Mouse (Mus musculus): ENCODE results near the gene Olfr623. TPM values are rescaled to one million over a fixed set of nuclear protein-coding genes. Genes with fewer than 3 reads are reported as not detected.

Olfr623 gene
- polyA plus RNA-seq (2017; shearing (Covaris generic)): not detected

DNA sequence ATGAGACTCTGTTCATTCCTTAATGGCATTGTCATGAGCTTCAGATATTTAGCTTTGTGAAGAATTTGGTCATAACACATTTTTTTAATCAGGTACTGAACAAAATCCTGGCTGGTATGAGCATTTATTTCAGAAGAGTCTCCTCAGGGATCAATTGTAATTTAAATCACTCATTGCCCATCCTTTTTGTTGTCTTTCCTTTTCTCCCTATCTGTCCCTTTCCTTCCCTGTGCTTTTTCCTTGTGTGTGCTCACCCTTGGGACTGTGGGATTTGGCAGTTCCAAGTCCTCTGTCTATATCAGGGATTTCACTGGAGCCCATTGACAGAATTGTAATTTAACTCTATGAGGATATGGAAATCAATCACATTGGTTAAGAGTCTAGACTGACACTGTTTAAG is at the start of gene Olfr623:
Gene Olfr623 (minus strand): TSS at position 101 of the 400 bp plus-strand sequence.

DNA sequence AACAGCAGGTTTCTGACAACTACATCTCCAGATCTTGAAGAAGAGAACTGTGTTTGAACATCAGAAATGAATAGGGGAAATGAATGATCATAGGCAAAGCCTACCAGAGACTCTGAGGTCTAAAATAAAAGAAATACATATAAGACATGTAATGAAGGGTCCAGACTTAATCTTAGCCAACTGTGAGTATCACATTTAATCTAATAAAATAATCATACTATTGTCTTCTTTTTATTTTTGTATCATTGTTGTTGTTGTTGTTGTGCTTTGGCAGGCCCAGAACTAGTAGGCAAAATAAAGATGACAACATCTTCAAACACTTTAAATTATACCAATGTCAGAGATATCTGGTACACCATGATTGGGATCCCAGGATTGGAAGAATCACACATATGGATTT is 18.9 kb upstream of the Olfr623 start, which contains the start of gene Olfr625-ps1:
Gene Olfr625-ps1 (plus strand): TSS at position 301 of the 400 bp plus-strand sequence.

DNA sequence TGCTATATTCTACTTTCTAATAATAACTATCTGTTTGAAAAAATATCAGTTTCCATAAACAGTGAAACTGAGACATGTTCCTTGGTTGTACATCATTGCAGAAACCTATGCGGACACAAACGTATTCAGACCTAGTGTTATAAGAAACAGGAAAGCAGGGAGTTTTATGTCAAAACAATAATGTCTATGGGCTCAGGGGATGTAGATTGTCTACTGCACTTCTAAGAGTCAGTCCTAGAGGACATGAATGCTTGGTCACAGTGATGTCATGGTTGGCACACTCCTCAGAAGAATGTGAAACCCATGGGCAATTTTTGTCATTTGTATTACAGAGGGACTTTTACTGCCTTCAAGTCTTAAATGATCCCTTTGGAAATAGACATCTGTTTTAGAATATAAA is 7.6 kb upstream of the Olfr623 start, which contains the start of gene Olfr624:
Gene Olfr624 (minus strand): TSS at position 101 of the 400 bp plus-strand sequence.

DNA sequence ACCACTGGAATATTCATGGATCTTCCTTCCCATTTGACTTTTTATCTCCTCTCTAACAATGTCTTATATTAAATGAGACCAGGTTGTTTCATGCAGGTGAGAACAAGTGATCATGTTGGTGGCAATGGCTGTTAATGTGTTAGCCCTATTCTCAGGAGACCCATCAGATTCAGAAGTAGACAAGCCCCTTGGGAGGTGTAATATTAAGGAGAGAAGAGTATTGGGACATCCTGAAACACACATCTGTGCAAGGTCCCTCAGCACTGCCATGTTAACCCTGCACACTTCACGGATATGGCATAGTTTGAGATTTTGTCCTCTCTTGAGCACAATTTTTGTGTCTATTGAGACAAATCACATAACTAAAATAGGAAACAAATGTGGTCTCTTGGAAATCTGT is 20.9 kb downstream of the Olfr623 start, which contains the start of gene Olfr622:
Gene Olfr622 (minus strand): TSS at position 101 of the 400 bp plus-strand sequence.

GRCm38 (mm10) chr7:103612434-103612833 is 51.1 kb downstream of the Olfr623 start, which contains the start of gene Olfr620:
Gene Olfr620 (minus strand): TSS chr7:103612534.

Other genes starting within 250 kb of the Olfr623 start
- not detected for gene Usp17lc, start 248.6 kb downstream of the Olfr623 start, polyA plus RNA-seq (2017; shearing (Covaris generic))
- gene Olfr605, start 218.3 kb downstream of the Olfr623 start, polyA plus RNA-seq (2017; shearing (Covaris generic)): not detected
- gene Olfr606, start 214.7 kb downstream of the Olfr623 start, polyA plus RNA-seq (2017; shearing (Covaris generic)): not detected
- 0.09 TPM for gene Olfr607, start 199.5 kb downstream of the Olfr623 start, polyA plus RNA-seq (2017; shearing (Covaris generic))
- gene Olfr608, start 193.8 kb downstream of the Olfr623 start, polyA plus RNA-seq (2017; shearing (Covaris generic)): not detected
- gene Olfr609, start 165.6 kb downstream of the Olfr623 start, polyA plus RNA-seq (2017; shearing (Covaris generic)): not detected
- not detected for gene Olfr610, start 151.6 kb downstream of the Olfr623 start, polyA plus RNA-seq (2017; shearing (Covaris generic))
- not detected for gene Olfr611, start 142.9 kb downstream of the Olfr623 start, polyA plus RNA-seq (2017; shearing (Covaris generic))
- not detected for gene Olfr612, start 121.0 kb downstream of the Olfr623 start, polyA plus RNA-seq (2017; shearing (Covaris generic))
- not detected for gene Olfr613, start 115.6 kb downstream of the Olfr623 start, polyA plus RNA-seq (2017; shearing (Covaris generic))
- not detected for gene Olfr615, start 107.6 kb downstream of the Olfr623 start, polyA plus RNA-seq (2017; shearing (Covaris generic))
- not detected for gene Olfr616, start 94.6 kb downstream of the Olfr623 start, polyA plus RNA-seq (2017; shearing (Covaris generic))
- gene Olfr617, start 90.6 kb downstream of the Olfr623 start, polyA plus RNA-seq (2017; shearing (Covaris generic)): not detected
- not detected for gene Olfr618, start 73.6 kb downstream of the Olfr623 start, polyA plus RNA-seq (2017; shearing (Covaris generic))
- not detected for gene Olfr619, start 63.1 kb downstream of the Olfr623 start, polyA plus RNA-seq (2017; shearing (Covaris generic))
- gene Olfr620, start 51.2 kb downstream of the Olfr623 start, polyA plus RNA-seq (2017; shearing (Covaris generic)): not detected
- gene Olfr622, start 21.0 kb downstream of the Olfr623 start, polyA plus RNA-seq (2017; shearing (Covaris generic)): not detected
- not detected for gene Olfr624, start 7.5 kb upstream of the Olfr623 start, polyA plus RNA-seq (2017; shearing (Covaris generic))
- not detected for gene Olfr625-ps1, start 19.0 kb upstream of the Olfr623 start, polyA plus RNA-seq (2017; shearing (Covaris generic))
- gene Olfr243, start 51.0 kb upstream of the Olfr623 start, polyA plus RNA-seq (2017; shearing (Covaris generic)): not detected
- not detected for gene Olfr628, start 66.7 kb upstream of the Olfr623 start, polyA plus RNA-seq (2017; shearing (Covaris generic))
- not detected for gene Olfr629, start 81.2 kb upstream of the Olfr623 start, polyA plus RNA-seq (2017; shearing (Covaris generic))
- gene Olfr630, start 93.6 kb upstream of the Olfr623 start, polyA plus RNA-seq (2017; shearing (Covaris generic)): not detected
- not detected for gene Olfr69, start 107.9 kb upstream of the Olfr623 start, polyA plus RNA-seq (2017; shearing (Covaris generic))
- gene Olfr68, start 116.0 kb upstream of the Olfr623 start, polyA plus RNA-seq (2017; shearing (Covaris generic)): 0.14 TPM
- not detected for gene Olfr67, start 128.1 kb upstream of the Olfr623 start, polyA plus RNA-seq (2017; shearing (Covaris generic))
- not detected for gene Hbb-bt, start 150.3 kb upstream of the Olfr623 start, polyA plus RNA-seq (2017; shearing (Covaris generic))
- 1.6 TPM for gene Hbb-bs, start 164.4 kb upstream of the Olfr623 start, polyA plus RNA-seq (2017; shearing (Covaris generic))
- gene Hbb-bh2, start 176.8 kb upstream of the Olfr623 start, polyA plus RNA-seq (2017; shearing (Covaris generic)): not detected
- not detected for gene Hbb-bh1, start 179.5 kb upstream of the Olfr623 start, polyA plus RNA-seq (2017; shearing (Covaris generic))
- gene Hbb-y, start 189.5 kb upstream of the Olfr623 start, polyA plus RNA-seq (2017; shearing (Covaris generic)): not detected
- not detected for gene Olfr66, start 222.6 kb upstream of the Olfr623 start, polyA plus RNA-seq (2017; shearing (Covaris generic))
- not detected for gene Olfr64, start 230.8 kb upstream of the Olfr623 start, polyA plus RNA-seq (2017; shearing (Covaris generic))
- gene Olfr65, start 239.8 kb upstream of the Olfr623 start, polyA plus RNA-seq (2017; shearing (Covaris generic)): not detected

Measured in effector memory CD4-positive, alpha-beta T cell, adult 5 months (primary cell).